Mouse (Mus musculus) fat pad, adult 2 months (tissue): ENCODE measurements around the gene Tmppe.
"Not testable (repeated sequence)": the region's sequence is repeated elsewhere in the genome, so short reads cannot be mapped to it uniquely, and the experiment has no call there.

Source experiments
- DNase-seq: peaks from one replicate; pipeline ENCODE4 v3.0.0-alpha.2; 2011; ENCODE audit warnings: low read depth, low spot score; ENCODE audit errors: extremely low read depth

Gene Tmppe

GRCm38 (mm10) chr9:114400949-114401684 lies at the start of gene Tmppe, which contains the start of gene Glb1:
Gene Tmppe (plus strand): TSS chr9:114401105.
Gene Glb1 (plus strand): TSS chr9:114401076.
- no peak for DNase-seq

DNA sequence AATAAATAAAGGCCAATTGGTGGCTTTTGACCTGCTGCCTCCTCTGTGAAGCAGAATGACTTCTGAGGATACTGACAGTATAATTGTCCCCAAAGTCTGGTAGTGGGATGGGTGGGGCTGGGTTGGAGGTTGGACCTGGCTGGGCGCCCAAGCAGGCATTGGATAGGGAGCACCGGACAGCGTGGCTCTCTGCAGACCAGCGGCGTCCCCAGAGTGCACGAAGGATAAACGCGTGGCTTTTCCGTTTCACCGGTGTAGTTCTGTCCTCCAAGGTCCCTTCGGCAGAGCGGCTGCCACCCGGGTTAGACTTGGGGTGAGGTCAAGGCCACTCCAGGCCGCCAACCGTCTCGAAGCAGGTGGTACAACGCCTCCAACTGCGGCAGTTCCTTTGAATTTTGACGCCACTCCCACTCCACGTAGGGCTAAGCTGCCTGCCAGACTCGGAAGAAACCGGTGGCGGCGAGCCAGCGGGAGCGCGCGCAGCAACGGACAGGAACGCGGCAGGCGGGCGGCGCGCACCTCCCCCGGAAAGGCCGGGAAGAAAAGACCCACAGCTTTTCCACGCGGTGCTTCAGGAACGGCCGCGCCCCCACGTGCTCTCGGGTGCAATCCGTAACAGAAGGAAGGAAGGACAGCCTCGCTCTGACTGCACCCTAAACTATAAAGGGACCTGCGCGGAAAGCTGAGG lies 33.0 kb upstream of the Tmppe start:
- no peak for DNase-seq

GRCm38 (mm10) chr9:114368471-114368858 lies 32.4 kb upstream of the Tmppe start:
- no peak for DNase-seq

DNA sequence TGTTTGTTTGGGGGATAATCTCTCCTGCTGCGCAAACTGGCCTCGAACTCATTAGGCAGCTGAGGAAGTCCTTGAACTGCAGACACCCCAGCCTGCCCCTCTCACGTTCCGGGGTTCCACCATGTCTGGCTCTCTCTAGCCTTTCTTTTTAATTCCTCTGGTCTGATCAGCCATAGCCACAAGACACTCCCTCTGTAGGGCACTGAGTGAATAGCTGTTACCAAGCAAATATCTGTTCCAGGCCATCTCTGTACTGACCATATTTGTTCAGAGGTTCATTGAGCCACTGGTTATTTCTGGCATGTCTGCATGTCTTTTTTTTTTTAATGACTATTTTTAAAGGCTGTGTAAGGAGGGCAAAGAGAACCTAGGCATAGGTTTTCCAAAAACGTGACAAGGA lies 31.5 kb upstream of the Tmppe start:
- not testable (repeated sequence) for DNase-seq

GRCm38 (mm10) chr9:114371717-114372116 lies 29.2 kb upstream of the Tmppe start:
- not testable (repeated sequence) for DNase-seq

- no peak for DNase-seq
Measured at GRCm38 (mm10) chr9:114375276-114375962, 25.5 kb upstream of the Tmppe start.

DNA sequence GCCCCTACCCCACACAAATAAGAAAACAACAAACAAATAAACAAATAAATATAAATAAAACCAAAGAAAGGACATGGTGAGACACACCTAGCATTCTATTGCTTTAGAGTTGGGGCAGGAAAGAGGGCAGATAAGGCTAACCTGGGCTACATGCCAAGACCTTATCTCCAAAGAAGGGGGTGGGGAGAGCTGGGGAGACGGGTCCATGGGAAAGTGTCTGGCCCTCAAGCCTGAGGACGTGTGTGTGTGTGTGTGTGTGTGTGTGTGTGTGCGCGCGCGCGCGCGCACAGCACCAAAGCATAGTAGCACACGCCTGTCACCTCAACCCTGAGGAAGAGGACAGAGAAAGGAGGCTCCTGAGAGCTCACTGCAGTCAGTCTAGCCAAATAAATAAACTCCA lies 23.7 kb upstream of the Tmppe start:
- no peak for DNase-seq

DNA sequence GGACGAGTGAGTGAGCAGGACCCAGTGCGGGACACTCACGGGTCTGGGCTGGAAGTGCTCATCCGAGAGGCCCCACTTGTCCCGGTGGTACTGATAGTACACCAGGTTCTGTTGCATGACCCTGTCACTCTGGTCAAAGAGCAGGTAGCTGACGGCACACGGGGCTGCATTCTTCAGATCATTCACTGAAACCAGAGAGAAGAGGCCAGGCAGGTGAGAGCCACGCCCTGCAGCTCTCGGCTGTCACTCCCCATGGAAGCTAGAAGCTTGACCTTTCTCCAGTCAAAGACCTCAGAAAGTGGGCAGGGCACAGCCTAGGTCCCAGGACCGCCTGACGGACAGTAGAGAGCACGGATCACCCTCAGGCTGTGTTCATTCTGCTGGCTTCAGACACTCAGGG lies 21.0 kb upstream of the Tmppe start:
- DNase-seq = no peak

DNA sequence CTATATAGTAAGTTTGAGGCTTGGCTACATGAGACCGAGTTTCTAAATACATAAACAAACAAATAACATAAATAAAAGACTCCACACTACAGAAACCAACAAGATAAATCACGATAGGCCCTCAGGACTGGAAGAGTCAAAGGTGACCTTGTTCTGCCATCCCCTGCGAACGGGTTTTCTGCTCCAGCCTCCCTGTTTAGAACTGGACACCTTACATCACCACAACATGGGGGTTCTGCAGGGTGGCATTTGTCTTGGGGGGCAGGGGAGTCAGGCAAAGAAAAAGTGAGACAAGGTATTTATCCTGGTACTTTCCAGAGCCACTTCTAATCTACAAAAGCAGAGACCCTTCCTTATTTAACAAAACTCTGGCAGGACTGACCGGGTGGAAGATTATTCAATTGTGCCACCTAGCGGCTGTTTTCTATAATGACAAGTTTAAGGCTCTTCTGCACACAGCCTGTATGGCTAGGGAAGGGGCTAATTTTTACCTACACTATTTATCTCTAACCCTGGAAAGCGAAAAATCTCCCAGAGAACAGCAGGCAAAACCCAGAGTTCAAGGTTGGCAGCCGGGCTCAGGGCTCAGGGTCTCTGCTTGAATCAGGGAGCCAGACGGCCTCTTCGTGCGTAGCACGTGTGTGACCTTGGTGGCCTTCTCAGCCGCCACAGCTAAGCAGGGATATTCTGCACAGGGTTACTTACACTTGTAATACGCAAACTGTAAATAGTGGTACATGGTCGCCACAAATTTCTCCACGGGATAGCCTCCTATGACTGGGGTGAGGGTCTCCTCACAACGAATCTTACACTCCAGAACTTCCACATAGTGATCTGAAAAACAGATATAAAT lies 19.8 kb upstream of the Tmppe start:
- no peak for DNase-seq

DNA sequence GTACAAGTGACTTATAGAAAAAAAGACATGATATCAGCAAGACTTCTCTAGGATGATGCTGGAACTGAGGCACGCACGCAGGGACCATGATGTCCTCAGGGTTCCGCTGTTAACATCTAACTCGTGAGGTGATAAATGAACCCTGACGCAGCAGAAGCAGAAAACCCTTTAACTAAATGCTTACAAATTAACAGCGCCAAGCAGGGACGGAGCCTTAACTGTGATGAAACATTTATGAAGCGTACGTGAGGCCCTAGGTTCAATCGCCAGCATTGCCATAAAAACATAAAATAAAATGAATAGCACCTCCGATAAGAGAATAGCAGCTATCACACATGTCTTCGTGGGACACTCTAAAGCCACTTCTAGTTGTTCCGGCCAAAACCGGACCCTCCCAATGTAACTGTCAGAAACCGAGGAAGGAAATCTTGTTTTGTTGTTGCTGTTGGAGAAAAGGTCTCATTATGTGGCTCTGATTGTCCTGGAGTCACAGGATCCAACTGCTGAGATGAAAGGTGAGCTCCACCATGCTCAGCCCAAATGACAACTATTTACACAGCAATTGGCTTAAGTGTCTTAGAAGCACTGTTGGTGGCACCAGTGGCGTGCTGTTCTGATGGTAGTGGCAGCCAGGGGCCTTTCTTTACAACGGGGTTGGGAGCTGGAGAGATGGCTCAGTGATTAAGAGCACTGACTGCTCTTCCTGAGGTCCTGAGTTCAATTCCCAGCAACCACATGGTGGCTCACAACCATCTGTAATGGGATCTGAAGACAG lies 17.8 kb upstream of the Tmppe start:
- no peak for DNase-seq

GRCm38 (mm10) chr9:114384691-114385090 lies 16.2 kb upstream of the Tmppe start:
- DNase-seq = no peak

DNA sequence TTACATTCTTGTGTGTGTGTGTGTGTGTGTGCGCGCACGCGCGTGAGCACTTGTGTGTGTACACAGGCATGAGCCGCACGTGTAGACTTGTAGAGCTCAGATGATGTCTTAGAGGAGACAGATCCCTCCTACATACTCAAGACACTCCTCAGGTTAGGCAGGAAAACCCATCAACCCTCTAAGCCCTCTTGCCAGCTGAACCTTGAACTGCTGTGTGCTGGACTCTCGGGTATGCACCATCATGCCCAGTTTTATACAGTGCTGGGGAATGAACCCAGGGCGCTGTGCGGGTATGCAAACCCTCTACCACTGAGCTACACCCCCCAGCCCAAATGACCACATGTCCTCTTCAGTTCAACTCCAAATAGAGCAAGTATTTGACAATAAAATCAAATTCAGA lies 15.7 kb upstream of the Tmppe start:
- no peak for DNase-seq

- DNase-seq = no peak
Measured at GRCm38 (mm10) chr9:114387086-114387485, 13.8 kb upstream of the Tmppe start.

DNA sequence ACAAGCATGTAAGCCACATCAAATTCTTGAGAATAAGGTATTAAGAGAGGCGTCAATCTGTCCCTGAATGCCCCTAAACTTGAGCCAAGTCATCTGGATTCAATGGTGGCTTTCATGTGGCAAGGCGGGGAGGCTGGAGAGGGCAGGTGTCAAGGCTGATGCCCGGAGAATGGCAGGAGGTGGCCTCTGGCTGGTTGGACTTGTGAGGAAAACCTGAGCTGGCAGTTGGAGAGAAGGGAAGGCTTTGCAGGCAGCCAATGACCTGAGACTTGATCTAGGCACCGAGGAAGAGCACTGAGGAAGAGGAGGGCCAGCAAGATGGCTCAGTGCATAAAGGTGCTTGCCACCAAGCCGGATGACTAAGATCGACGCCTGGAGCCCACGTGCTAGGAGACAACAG lies 12.6 kb upstream of the Tmppe start:
- no peak for DNase-seq

DNA sequence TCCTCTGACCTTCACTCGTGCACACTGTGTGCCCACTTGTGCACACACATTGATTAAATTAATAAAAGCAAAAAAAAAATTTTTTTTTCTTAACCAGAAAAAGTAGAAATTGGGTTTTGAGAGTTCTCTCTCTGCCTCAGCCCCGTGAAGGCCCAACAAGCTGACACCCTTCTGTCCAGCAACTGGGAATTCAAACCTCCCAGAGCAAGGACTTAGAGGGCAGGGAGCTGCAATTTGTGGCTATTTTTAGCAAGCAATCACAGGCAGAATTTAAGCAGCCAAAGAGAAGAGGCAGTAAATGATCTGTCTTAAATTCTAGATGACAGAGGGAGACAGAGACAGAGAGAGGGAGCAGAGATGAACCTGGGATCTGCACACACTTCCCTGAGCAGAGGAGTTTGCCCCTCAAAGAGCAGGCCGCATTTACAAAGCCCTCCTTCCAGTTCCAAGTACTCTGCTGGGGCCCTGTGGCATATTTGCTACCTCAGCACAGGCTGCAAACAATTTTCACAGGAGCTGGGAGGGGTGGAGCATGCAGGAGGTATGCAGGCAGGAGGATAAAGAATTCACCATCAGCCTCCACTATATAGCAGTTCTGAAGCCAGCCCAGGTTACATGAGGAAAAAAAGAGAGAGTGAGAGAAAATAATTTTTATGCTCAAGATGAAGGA lies 12.1 kb upstream of the Tmppe start:
- no peak for DNase-seq

GRCm38 (mm10) chr9:114389371-114389904 lies 11.5 kb upstream of the Tmppe start:
- no peak for DNase-seq

- no peak for DNase-seq
Measured at GRCm38 (mm10) chr9:114389905-114390748, 10.8 kb upstream of the Tmppe start, which contains the start of gene Crtap. Gene Crtap (minus strand): TSS chr9:114390675.

DNA sequence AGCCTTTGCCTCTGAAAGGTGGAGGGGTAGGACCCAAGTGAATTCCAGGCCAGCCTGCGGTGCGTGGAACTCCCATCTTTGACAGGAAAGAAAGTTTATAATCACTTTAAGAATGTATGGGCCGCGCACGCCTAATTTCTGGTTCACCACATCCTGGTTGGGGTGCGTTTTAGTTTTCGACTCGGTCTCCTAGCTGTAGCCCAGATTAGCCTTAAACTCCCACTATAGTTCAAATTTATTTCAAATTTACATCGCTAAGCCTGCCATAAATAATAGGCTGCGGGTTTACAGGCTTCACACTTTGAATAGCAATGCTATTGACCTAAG lies 10.2 kb upstream of the Tmppe start:
- DNase-seq = no peak

DNA sequence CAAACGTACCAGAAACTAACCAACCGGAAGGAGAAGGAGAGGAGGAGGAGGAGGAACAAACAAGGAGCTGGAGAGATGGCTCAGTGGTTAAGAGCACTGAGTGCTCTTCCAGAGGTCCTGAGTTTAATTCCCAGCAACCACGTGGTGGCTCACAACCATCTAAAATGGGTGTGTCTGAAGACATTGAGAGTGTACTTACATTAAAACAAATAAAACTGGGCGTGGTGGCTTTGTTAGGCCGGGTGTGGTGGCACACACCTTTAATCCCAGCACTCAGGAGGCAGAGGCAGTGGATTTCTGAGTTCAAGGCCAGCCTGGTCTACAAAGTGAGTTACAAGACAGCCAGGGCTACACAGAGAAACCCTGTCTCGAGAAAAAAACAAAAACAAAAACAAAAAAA lies 6.8 kb upstream of the Tmppe start:
- not testable (repeated sequence) for DNase-seq
